Mouse (Mus musculus) mouse embryonic stem cell (cell line): ENCODE data around the gene Csf3r.

Experiments used
- in situ Hi-C, 2 experiments: fragments of 300-500 bp; cut with MboI; formaldehyde crosslinking; loops; 1 replicate in 1 of 2; 3 replicates in 1 of 2; pipeline ENCODE4 v1.14.3; 2019 to 2020; ENCODE audit warnings: low sequenced_read_pairs in 2 of 2, low pct_unique_long_range_greater_than_20kb in 1 of 2, mixed read lengths in 1 of 2; ENCODE audit not compliant: unreplicated experiment in 1 of 2

Csf3r gene

DNA sequence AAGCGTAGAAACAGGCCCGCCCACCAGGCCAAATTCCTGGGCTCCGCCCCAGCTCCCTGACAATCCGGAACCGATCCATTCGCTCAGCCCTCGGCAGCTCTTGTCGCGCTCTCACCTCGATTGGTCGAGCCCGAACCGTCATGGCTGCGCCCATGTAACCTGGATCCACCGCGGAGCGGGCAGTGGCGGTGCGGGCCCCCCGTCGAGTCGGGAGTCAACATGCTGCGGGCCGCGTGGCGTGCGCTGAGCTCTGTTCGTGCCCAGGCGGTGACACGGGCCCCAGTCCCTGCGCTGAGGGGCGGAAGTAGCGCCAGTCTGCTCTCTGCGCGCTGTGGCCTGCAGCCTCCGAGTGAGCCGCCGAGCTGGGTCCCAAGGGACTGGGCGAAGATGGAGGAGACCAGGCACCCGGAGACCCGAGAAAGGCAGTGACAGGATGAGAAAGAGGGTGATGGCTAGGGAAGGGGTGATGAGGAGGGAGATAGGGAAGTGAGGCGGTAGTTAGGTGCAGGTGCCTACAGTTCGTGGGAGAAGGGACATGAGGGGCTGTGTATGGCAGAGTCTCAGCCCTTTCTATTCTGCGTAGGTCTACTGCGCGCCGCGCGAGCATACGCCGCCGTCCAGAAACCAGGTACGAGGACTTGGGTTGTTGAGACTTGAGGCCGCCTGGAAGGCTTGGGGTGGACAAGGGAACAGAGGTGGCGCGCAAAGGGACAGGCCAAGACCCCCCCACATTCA, 22.7 kb downstream of the Csf3r start, which contains the start of gene Mrps15:
Mrps15 (plus strand) TSS at position 75 of the 735 bp plus-strand sequence.
- in situ Hi-C loops = no loop called here

DNA sequence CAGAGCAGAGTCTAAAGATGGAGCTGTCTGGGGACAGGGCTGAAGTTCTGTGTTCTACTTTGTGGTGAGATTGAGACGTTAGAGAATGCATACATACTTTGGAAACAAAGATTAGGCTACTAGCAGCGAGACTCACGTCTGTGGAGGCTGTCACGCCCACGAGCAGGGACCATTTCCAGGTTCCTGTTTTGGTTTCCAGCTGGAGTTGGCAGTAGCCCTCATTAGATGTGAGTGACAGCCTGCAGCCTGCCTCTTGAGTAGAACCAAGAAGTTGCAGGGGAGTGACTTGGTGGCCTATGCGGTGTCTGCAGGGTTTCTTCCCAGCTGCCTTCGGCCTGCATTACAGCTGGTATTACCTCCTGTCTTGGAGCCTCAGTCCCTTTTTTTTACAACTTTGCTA, 27.3 kb downstream of the Csf3r start:
- in situ Hi-C loops = no loop called here

DNA sequence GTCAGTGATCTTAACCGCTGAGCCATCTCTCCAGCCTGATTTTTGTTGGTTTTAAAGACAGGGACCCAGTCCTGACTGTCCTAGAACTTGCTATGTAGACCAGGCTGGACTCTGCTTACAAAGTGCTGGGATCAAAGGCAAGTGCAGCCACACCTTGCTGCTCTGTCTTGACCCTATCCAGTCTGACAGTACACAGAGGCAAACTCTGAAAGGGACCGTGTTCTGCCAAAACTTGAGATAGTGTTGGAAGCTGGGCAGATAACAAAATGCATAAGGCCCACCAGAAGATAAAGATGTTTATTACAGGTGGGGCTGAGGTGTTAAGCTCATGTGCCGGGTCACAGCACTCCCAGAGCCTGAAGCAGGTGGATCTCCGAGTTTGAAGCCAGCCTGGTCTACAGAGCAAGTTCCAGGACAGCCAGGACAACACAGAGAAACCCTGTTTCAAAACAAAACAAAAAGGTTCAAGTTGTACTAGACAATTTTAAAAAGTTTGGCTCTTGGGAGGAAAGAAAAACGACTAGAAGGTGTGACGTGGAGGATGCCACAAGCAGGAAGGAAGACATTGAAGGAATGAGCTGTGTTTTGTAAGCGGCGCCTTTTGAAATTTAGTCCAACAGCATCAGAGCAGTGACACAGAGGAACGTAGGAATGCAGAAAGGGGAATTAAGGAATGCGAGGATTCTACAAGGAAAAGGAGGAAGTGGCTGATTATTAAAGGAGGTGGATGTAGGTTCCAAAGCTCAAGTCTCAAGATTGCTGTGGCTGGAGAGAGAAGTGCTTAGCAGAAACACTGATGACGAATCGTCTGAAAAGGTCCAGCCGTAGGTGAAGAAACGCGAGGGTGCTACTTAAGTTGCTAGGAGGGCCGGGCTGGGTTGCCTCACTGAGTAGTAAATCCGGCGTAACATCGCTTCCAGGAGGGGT, 33.1 kb downstream of the Csf3r start:
- in situ Hi-C loops = no loop called here

DNA sequence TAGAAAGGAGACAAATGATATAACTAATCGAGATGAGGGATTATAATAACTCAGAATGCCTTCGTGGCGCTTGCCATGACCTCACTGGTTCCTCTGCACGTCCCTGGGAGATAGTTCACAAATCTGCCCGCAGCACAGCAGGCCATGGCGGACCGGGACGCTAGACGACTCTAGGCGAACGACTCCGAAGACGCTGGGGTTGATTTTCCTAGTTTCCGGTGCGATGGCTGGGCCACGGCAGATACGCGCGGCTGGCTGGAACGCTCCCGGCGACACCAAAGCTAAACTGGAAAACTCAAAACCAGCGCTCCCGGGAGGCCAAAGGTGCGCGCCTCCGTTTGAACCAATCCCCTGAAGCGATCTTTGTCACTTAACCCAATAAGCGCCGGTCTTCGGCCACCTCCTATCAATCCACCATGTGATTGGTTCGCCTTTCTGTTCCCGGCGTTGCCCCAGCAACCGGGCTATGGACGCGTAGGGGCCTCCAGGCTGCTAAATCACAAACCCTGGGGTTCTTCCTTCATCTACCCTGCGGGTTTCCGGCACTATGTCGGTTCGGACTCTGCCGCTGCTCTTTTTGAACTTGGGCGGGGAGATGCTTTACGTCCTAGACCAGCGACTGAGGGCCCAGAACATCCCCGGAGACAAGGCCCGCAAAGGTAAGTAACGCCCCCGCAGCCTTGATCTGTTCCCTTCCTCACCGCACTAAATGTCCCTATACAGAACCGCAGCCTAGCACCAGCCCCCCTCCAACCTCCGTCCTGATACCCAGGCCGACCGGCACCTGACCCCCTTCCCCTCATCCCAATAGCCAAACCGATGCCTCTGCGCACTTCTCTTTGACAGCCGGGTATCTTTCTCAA, 34.0 kb downstream of the Csf3r start, which contains the start of gene Oscp1:
Oscp1 (plus strand) TSS at position 432 of the 863 bp plus-strand sequence.
- in situ Hi-C loops = no loop called here

DNA sequence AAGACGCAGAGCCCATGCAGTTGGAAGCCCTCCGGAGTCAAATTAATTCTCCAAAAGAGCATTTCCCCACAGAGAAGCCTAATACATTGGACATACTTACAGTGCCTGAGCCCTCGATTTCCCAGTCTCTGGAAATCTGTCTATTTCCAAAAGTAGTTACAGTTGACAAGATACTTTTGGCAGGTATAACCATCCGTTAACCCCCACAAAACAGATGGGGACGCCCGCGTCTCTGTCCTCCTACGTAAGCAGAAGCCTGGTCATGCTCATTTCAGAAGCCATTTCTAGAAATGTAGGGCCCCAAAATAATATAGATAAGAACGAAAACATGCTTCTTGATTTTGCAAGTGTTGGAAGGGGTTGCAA, 34.6 kb downstream of the Csf3r start:
- in situ Hi-C loops = no loop called here

DNA sequence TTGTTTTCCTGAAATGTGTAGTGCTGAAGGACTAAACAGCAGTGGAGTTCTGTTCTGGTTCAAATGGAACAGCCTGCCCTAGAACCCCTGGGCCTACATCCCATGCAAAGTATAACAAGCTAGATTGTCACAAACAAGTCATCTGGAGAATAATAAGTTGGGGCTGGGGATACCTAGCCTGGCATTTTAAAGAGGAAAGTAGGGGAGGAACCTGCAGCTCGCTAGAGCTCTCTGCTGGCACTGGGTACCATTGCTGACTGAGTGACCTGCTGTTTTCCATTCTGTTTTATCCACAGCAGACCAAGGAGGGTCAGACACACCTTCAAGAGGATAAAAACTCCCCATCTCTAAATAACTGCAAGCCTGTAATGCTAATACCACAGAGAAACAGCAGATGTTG, 38.5 kb downstream of the Csf3r start:
- in situ Hi-C loops = no loop called here

DNA sequence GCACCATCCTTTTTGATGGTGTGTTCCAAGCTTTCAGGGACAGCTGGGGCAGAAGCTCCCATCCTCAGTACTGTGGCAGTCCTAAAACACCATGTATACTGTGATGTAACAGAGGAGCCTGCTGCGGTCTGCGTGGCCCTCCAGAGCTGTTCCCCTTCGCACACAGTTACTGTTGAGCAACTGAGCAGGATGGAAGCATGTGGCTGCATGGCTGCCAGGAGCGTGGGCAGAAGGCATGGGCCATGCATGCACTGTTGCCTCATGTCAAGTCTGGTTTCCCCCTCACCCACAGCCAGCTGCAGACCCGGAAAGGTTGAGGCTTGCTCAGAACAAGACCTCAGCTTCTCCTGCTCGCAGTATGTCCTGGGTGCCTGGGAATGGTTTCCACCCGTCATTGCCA, 40.9 kb downstream of the Csf3r start:
- in situ Hi-C loops = no loop called here

DNA sequence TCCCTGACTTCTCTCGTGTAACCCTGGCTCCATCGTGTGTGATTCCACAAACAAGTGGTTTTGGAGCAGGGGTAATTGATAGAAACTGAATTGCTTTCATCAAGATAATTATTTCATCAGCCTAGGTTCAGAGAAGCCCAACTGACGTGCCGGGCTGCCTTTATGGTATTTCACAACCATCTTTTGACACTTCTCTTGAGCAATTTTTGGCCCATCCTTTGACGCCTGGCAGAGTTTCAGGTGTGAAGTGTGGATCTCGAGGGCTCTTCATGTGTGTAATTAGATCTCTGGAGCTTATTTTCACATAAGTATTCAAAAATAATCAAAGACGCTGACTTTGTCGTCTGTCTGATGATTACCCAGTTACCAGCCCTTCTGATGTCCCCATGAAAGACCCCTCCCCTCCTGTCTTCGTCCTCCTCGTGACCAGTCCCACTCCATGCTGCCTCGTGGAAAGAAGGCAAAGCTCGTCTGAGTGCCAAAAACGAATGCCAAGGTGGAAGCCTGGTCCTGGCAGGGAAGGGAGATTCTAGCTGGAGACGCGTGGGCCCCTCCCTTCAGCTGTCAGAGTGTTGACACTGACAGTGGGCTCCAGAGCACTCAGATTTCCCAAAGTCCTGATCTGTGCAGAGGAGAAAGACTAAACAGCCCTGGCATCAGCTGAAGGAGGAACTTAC, 43.2 kb downstream of the Csf3r start:
- in situ Hi-C loops = no loop called here

DNA sequence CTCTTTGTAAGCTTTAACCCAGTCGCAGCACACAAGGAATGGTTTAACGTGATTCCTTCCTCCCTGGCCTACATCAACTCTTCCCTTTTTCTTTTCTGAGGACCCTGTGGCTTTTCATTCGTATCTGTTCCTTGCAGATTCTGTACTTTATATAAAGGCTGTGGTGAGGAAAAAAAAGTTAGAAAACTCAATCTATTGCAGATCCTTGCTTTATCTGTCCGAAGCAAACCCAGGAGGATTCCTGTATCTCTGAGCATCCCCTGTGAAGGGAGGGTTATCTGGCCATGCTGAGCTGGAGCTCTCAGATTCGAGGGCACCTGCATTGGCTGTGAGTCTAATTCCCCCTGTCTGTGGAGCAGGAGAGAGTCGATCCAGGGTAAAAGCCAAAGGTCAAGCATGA, 44.5 kb downstream of the Csf3r start:
- in situ Hi-C loops = no loop called here

DNA sequence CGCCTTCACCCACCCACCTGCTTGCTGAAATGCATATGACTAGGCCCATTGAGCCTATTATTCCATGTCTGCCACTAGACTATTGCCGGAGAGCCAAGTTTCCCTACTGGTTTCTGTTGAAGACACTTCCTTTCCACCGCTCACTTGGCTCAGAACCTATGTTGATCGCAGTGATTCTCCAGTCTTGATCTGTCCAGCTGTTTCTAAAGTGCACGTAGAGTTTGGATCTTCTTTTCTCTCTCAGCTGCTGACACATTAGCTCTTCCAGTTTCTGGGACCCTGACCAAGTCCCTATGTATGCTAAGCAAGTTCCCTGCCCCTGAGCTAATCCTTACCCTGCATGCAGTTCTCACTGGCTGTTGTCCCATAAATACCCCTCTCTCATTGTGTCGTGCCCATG, 53.5 kb downstream of the Csf3r start:
- in situ Hi-C loops = no loop called here

DNA sequence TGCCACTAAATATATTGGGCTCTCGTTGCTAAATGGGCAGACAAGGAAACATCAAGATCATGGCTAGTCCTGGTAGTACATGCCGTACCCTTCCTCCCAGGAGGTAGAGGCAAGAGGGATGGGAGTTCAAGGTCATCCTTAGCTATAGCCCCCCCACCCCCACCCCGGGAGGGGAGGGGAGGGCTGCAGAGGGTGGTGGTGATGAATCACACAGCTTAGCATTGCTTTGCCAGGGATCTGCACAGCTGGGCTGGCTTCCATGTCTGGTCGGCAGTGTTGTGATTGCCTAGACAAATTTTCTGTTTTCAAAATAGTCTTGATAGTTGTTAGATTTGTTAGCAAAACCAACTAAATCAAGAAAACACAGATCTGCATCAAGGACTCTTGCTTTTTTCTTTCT, 54.9 kb downstream of the Csf3r start:
- in situ Hi-C loops = no loop called here

DNA sequence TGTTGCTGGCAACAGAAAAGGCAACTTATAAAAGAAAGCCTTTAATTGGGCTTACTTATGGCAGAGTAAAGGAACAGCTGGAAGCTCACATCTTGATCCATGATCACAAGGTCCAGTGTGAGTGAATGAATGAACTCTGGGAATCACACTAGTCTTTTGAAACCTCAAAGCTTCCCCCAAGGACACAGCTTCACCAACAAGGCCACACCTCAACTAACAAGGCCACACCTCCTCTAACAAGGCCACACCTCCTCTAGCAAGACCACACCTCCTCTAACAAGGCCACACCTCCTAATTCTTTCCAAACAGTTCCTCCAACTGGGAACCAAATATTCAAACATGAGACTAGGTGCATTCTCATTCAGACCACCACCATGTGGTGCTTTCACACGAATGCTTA, 57.3 kb downstream of the Csf3r start:
- in situ Hi-C loops = no loop called here

DNA sequence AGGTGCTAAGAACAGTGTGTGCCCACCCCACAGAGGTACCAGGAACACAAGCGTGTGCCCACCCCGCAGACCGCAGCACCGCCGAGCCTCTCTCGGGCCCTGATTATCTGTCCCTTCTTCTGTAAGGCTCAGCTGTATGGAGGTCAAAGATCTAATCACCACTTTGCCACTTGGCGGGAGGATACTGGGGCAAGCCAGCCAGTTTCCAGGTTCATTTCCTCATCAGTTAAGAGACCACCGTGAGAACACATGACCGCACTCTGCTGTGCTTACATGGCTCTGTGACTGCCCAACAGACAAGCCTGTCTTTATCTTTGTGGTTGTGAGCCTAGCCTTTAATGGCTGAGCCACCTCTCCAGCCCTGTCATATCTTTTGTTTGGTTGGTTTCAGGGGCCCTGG, 58.7 kb downstream of the Csf3r start:
- in situ Hi-C loops = no loop called here

DNA sequence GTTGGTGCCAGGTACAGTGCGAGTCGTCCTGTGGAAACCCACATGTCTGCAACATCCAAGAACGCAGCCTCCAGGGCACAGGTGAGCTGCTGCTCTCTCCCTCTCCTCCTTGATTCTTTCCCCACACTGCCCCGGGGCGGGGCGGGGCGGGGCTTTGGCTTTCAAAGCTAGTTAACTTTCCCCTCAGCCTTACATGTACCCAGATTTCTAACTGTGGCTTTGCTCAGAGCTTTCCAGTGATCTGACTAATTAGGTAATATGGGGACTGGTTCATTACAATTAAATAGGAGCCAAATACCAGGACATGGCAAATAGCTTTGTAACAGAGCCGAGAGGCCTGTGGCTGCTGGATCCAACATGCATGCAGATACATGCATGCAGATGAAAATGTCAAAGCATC, 60.0 kb downstream of the Csf3r start:
- in situ Hi-C loops = no loop called here

DNA sequence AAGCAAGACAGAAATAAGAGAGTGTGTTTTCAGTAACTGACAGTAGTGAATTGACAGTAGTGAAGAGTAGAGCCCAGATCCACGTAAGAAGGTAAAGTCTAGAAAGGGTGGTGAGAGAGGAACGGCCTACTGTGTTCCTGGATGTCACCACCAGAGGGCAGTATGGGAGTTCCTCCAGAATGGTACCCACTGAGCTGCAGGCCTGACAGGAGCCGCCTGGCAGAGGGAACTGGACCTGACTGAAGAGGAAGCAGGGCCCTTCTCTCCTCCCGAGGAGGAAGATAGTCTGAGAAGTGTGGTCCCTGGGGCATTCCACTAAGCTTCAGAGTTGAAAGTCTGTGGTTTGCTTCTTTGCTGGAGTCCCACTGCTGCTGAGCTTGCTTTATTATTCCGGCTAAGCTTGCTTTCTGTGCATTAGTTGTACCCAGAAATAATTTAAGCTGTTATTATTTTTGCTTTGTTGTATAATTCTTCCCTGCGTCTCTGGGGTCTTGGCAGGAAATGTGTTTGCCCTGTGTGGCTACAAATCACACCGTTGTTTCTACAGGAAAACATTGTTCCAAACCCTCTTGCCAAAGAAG, 61.7 kb downstream of the Csf3r start:
- in situ Hi-C loops = no loop called here

DNA sequence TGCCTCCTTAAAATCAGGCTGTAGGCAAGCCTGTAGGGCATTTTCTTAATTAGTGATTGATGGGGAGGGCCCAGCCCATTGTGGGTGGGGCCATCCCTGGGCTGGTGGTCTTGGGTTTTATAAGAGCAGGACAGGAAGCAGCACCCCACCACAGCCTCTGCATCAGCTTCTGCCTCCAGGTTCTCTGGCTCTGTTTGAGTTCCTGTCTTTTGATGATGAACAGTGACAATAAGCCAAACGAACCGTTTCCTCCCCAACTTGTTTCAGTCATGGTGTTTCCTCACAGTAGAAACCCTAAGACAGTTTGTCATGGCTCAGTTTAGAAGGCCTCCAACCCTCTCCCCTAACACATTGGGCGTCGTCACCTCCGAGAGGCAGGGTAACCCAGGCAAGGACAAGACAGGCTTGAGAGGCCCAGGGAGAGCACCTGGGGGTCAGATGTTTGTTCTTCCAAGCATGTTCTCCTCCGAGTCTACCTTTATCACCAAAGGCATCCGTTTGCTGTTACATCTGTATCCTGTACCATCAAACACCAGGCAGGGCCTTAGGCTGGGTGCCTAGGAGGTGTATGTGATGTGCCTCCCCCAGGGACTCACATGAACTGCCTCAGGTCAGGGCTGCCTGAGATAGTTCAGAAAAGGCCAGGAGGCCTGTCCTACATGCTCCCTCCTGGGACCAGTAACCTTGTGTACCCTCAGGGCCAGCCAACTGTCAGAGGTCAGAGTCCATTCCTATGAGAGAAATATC, 65.9 kb downstream of the Csf3r start:
- in situ Hi-C loops = no loop called here

DNA sequence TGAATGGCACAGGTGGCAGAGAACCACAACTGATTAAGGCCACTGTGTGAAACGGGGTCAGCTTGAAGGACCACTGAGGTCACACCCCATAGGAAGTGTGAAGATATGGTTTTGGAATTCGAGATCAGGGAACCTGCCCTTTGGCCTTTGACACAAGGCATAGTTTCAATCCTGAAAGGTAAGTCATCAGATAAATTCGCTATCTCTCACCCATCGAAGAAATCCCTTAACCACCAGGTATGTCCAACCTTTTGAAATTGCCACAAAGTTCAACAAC, 66.4 kb downstream of the Csf3r start:
- in situ Hi-C loops = no loop called here

DNA sequence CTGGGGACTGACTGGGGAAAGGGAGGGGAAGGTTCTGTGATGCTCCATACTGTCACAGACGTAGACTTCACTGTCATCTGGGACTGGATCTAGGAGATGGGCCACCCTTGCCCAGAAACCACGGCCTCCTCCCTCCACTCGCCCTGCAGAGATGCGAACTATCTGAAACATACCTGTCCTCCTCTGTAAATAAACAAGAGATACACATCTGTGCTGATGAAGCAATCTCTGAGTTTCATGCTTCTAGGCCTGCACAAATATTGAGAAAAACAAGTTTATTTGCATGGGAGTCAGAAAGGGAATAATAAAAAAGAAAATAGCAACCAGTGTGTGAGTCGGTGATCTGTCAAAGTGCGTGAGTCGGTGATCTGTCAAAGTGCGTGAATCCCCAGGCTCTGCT, 67.5 kb downstream of the Csf3r start:
- in situ Hi-C loops = no loop called here
